Mouse (Mus musculus): Measurements from ENCODE around the gene Gm5737.

DNA sequence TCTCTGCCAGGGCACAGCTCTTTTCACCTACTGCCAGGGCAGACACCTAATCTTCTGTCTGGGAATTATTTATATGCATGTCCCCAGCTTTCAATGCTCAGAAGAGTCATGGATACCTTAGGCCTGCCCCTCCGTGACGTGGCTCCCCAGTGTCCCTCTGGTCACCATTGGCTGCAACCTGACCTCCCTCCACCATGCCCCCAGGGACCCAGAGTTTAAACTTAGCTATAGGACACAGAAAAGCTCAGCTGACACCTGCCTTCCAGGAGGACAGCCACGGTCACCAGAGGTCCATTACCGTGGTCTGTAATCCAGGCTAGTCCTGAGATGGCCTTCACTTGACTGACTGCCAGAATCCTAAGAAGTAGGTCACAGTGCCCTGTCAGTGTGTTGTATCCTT lies 7.2 kb downstream of the Gm5737 start:
- TF ChIP-seq POLR2A (IDR thresholded peaks at IDR 0.05; ENCODE audit: insufficient read depth, low read depth, low read length) (no peak), CTCF (IDR thresholded peaks at IDR 0.05; ENCODE audit: insufficient read depth, low read depth, low read length) (no peak)
